Mouse (Mus musculus): ENCODE data around the gene Rims3. TPM values are rescaled to one million over a fixed set of nuclear protein-coding genes. Genes with fewer than 3 reads are reported as not detected.

Gene Rims3
- polyA plus RNA-seq, 1 experiment from 2014 or later, result 1.7 TPM

DNA sequence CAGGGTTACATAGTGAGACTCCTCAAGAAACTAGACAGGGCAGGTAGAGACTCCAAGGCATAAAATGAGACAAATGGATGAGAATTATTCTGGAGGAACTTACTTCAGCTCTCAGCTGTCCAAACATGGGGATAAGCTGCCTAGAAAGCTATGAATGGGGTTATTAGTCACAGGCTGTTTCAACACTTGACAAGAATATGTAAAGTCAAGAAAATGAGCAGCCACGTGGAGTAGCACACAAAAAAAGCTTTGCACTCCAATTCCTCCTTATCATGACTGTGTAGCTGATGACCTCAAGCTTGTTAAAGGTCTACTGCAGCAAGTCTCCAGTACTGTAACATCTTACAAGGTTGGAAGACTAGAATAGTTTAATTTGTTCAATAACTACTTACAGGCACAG, 35.3 kb upstream of the Rims3 start:
- Histone ChIP-seq H3K36me3 (ENCODE audit: control insufficient read depth, insufficient read depth, low read length) (no peaks in the 10 kb centered on the region), H3K9me3 (ENCODE audit: control insufficient read depth, low read depth, low read length) (no peaks in the 10 kb centered on the region), H3K4me3 (ENCODE audit: low read depth, low read length) (no peak overlapping the region), H3K27me3 (ENCODE audit: control insufficient read depth, insufficient read depth, low read length) (no peaks in the 10 kb centered on the region), H3K4me2 (replicated peaks; ENCODE audit: low read depth, low read length) (no peak overlapping the region), H3K9ac (replicated peaks; ENCODE audit: low read depth, low read length) (no peak overlapping the region), H3K27ac (ENCODE audit: low read length) (no peak overlapping the region), H3K4me1 (ENCODE audit: control insufficient read depth, insufficient read depth, low read length) (peaks cover 41% of the 10 kb centered on the region)
- ATAC-seq (ENCODE audit: insufficient number of reproducible peaks, insufficient read depth, low FRiP score, low read depth), result no peak
- WGBS, result 29% methylated on average over 1 of the region's 1 CpGs

- Histone ChIP-seq H3K27ac (ENCODE audit: low read length) (no peak overlapping the region), H3K4me1 (ENCODE audit: control insufficient read depth, insufficient read depth, low read length) (peaks cover 42% of the 10 kb centered on the region), H3K27me3 (ENCODE audit: control insufficient read depth, insufficient read depth, low read length) (no peaks in the 10 kb centered on the region), H3K36me3 (ENCODE audit: control insufficient read depth, insufficient read depth, low read length) (no peaks in the 10 kb centered on the region), H3K9ac (replicated peaks; ENCODE audit: low read depth, low read length) (no peak overlapping the region), H3K4me2 (replicated peaks; ENCODE audit: low read depth, low read length) (no peak overlapping the region), H3K9me3 (ENCODE audit: control insufficient read depth, low read depth, low read length) (no peaks in the 10 kb centered on the region), H3K4me3 (ENCODE audit: low read depth, low read length) (no peak overlapping the region)
- no peak for ATAC-seq (ENCODE audit: insufficient number of reproducible peaks, insufficient read depth, low FRiP score, low read depth)
- 87% methylated on average over 2 of the region's 2 CpGs for WGBS
These were observed 34.7 kb upstream of the Rims3 start for GRCm38 (mm10) chr4:120819871-120820270.

GRCm38 (mm10) chr4:120822191-120822911, 32.3 kb upstream of the Rims3 start:
- Histone ChIP-seq H3K36me3 (ENCODE audit: control insufficient read depth, insufficient read depth, low read length) (no peaks in the 10 kb centered on the region), H3K27ac (ENCODE audit: low read length) (no peak overlapping the region), H3K27me3 (ENCODE audit: control insufficient read depth, insufficient read depth, low read length) (no peaks in the 10 kb centered on the region), H3K4me2 (replicated peaks; ENCODE audit: low read depth, low read length) (no peak overlapping the region), H3K4me1 (ENCODE audit: control insufficient read depth, insufficient read depth, low read length) (peaks cover 31% of the 10 kb centered on the region; the same call in 1 of the 2 replicates), H3K9me3 (ENCODE audit: control insufficient read depth, low read depth, low read length) (no peaks in the 10 kb centered on the region), H3K9ac (replicated peaks; ENCODE audit: low read depth, low read length) (no peak overlapping the region), H3K4me3 (ENCODE audit: low read depth, low read length) (no peak overlapping the region)
- ATAC-seq (ENCODE audit: insufficient number of reproducible peaks, insufficient read depth, low FRiP score, low read depth), result no peak
- 92% methylated on average over 2 of the region's 2 CpGs for WGBS

DNA sequence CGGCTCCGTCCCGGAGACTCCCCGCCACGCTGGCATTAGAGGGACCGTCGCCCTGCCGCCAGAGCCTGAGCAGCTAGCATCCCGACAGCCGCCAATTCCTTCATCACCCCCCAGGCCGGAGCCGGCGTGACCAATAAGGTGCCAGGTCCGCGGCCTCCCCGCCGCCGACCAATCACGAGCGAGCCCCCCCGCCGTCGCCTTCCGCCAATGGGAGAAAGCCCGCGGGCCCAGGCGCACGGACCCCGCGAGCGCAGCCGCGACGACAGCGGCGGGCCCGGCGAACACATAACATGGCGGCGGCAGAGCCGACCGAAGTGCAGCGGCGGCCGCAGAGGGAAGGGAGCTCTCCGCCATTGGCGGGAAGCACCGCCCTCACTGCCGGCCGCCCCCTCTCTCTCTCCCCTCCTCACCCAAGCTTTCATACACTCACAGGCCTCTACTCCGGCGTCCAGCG, 29.5 kb upstream of the Rims3 start:
- peak overlapping the region; percentile 97 for H3K9ac ChIP-seq (replicated peaks; ENCODE audit: low read depth, low read length)
- under 1% methylated on average over 39 of the region's 53 CpGs for whole genome bisulfite sequencing
- H3K4me3 ChIP-seq (ENCODE audit: low read depth, low read length), result peak overlapping the region; percentile 69
- ATAC-seq (ENCODE audit: insufficient number of reproducible peaks, insufficient read depth, low FRiP score, low read depth), result peak; percentile 93
- no peaks in the 10 kb centered on the region for H3K36me3 ChIP-seq (ENCODE audit: control insufficient read depth, insufficient read depth, low read length)
- no peaks in the 10 kb centered on the region for H3K27me3 ChIP-seq (ENCODE audit: control insufficient read depth, insufficient read depth, low read length)
- H3K4me1 ChIP-seq (ENCODE audit: control insufficient read depth, insufficient read depth, low read length), result peaks cover 10% of the 10 kb centered on the region; the same call in 1 of the 2 replicates
- no peaks in the 10 kb centered on the region for H3K9me3 ChIP-seq (ENCODE audit: control insufficient read depth, low read depth, low read length)
- peak overlapping the region; percentile 99 for H3K27ac ChIP-seq (ENCODE audit: low read length)
- peak overlapping the region; percentile 70 for H3K4me2 ChIP-seq (replicated peaks; ENCODE audit: low read depth, low read length)

DNA sequence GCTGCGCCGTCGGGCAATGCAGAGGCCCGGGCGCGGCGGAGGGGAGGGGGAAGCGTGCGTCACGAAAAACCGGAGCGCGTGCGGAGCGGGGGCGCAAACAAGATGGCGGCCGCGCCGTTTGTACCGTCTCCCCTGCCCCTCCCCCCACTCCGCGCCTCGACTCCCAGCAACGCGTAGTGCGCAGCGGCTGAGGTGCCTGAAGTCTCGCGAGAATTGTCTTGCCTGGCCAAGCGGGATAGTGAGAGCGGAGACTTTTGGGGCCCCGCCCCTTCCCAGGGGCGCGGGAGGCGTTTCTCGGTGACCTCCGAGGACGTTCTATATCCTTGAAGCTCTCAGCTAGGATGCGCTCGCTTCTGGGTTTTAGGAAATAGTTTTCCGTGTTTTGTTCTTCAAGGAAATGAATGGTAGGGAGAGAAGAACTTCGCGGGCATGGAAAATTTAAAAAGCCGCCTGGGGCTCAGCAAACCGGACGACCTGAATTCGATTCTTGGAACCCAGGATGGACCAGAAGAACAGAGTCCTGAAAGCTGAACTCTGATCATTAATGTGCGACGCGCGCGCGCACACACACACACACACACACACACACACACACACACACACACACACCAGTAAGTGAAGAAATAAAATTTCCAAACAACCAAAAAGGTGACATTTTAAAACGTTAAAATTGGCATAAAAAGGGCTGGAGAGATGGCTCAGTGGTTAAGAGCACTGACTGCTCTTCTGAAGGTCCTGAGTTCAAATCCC, 28.9 kb upstream of the Rims3 start:
- H3K9ac ChIP-seq (replicated peaks; ENCODE audit: low read depth, low read length), result peak overlapping the region; percentile 97
- H3K27ac ChIP-seq (ENCODE audit: low read length), result peak overlapping the region; percentile 99
- H3K27me3 ChIP-seq (ENCODE audit: control insufficient read depth, insufficient read depth, low read length), result no peaks in the 10 kb centered on the region
- ATAC-seq (ENCODE audit: insufficient number of reproducible peaks, insufficient read depth, low FRiP score, low read depth), result peak; percentile 97
- H3K4me1 ChIP-seq (ENCODE audit: control insufficient read depth, insufficient read depth, low read length), result peaks cover 10% of the 10 kb centered on the region; the same call in 1 of the 2 replicates
- H3K4me2 ChIP-seq (replicated peaks; ENCODE audit: low read depth, low read length), result peak overlapping the region; percentile 39
- no peaks in the 10 kb centered on the region for H3K9me3 ChIP-seq (ENCODE audit: control insufficient read depth, low read depth, low read length)
- H3K36me3 ChIP-seq (ENCODE audit: control insufficient read depth, insufficient read depth, low read length), result no peaks in the 10 kb centered on the region
- under 1% methylated on average over 46 of the region's 55 CpGs for WGBS
- H3K4me3 ChIP-seq (ENCODE audit: low read depth, low read length), result peak overlapping the region; percentile 69

GRCm38 (mm10) chr4:120826418-120826817, 28.2 kb upstream of the Rims3 start:
- Histone ChIP-seq H3K4me3 (ENCODE audit: low read depth, low read length) (no peak overlapping the region), H3K36me3 (ENCODE audit: control insufficient read depth, insufficient read depth, low read length) (no peaks in the 10 kb centered on the region), H3K9me3 (ENCODE audit: control insufficient read depth, low read depth, low read length) (no peaks in the 10 kb centered on the region), H3K4me1 (ENCODE audit: control insufficient read depth, insufficient read depth, low read length) (peaks cover 10% of the 10 kb centered on the region; the same call in 1 of the 2 replicates), H3K4me2 (replicated peaks; ENCODE audit: low read depth, low read length) (peak overlapping the region; percentile 39), H3K27ac (ENCODE audit: low read length) (peak overlapping the region; percentile 99; the same call in 1 of the 2 replicates), H3K27me3 (ENCODE audit: control insufficient read depth, insufficient read depth, low read length) (no peaks in the 10 kb centered on the region), H3K9ac (replicated peaks; ENCODE audit: low read depth, low read length) (no peak overlapping the region)
- 91% methylated on average over 6 of the region's 6 CpGs for WGBS
- ATAC-seq (ENCODE audit: insufficient number of reproducible peaks, insufficient read depth, low FRiP score, low read depth), result no peak

DNA sequence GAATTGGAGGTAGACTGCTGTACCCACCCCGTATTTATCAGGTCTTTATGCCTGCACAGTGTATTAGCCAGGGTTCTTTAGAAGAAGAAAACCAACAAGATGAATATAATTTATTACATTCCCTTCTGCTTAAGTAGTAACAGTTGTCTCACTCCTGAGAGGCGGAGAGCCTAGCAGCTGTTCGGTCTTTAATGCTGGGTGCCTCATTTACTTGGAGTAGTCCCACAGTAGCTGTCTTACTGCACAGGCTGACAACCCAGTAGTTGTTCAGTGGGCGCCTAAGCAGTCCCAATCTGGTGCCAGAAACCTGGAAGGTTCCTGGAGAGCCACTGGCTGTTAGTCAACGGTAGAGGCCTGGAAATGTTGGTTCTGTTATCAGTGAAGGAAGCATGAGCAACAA, 23.8 kb upstream of the Rims3 start:
- Histone ChIP-seq H3K4me3 (ENCODE audit: low read depth, low read length) (no peak overlapping the region), H3K27me3 (ENCODE audit: control insufficient read depth, insufficient read depth, low read length) (no peaks in the 10 kb centered on the region), H3K36me3 (ENCODE audit: control insufficient read depth, insufficient read depth, low read length) (no peaks in the 10 kb centered on the region), H3K9ac (replicated peaks; ENCODE audit: low read depth, low read length) (no peak overlapping the region), H3K4me2 (replicated peaks; ENCODE audit: low read depth, low read length) (no peak overlapping the region), H3K27ac (ENCODE audit: low read length) (no peak overlapping the region), H3K4me1 (ENCODE audit: control insufficient read depth, insufficient read depth, low read length) (no peaks in the 10 kb centered on the region), H3K9me3 (ENCODE audit: control insufficient read depth, low read depth, low read length) (no peaks in the 10 kb centered on the region)
- WGBS, result 62% methylated on average over 5 of the region's 5 CpGs
- no peak for ATAC-seq (ENCODE audit: insufficient number of reproducible peaks, insufficient read depth, low FRiP score, low read depth)

GRCm38 (mm10) chr4:120831472-120831871, 23.1 kb upstream of the Rims3 start, which contains the start of gene Nfyc:
Nfyc (minus strand) TSS chr4:120831572.
- Histone ChIP-seq H3K36me3 (ENCODE audit: control insufficient read depth, insufficient read depth, low read length) (no peaks in the 10 kb centered on the region), H3K27me3 (ENCODE audit: control insufficient read depth, insufficient read depth, low read length) (no peaks in the 10 kb centered on the region), H3K27ac (ENCODE audit: low read length) (no peak within 1 kb of the TSS), H3K9ac (replicated peaks; ENCODE audit: low read depth, low read length) (no peak within 1 kb of the TSS), H3K4me3 (ENCODE audit: low read depth, low read length) (no peak within 1 kb of the TSS), H3K9me3 (ENCODE audit: control insufficient read depth, low read depth, low read length) (no peaks in the 10 kb centered on the region), H3K4me1 (ENCODE audit: control insufficient read depth, insufficient read depth, low read length) (no peaks in the 10 kb centered on the region), H3K4me2 (replicated peaks; ENCODE audit: low read depth, low read length) (no peak within 1 kb of the TSS)
- ATAC-seq (ENCODE audit: insufficient number of reproducible peaks, insufficient read depth, low FRiP score, low read depth), result no peak
- 81% methylated on average over 4 of the region's 4 CpGs for WGBS
